Mouse (Mus musculus): ENCODE data around the gene Agr3.

GRCm38 (mm10) chr12:35992711-35993110, 67.3 kb downstream of the Agr3 start, which contains the start of gene Agr2:
- TF ChIP-seq GATA1 (IDR thresholded peaks at IDR 0.05; ENCODE audit: borderline replicate concordance, low read length): no peak
- TF ChIP-seq FLI1 (IDR thresholded peaks at IDR 0.05; ENCODE audit: low read length): no peak

Data from megakaryocyte, embryonic 14.5 days (primary cell).